Mouse (Mus musculus): ENCODE data around the gene Nkx2-2.

The Nkx2-2 gene

DNA sequence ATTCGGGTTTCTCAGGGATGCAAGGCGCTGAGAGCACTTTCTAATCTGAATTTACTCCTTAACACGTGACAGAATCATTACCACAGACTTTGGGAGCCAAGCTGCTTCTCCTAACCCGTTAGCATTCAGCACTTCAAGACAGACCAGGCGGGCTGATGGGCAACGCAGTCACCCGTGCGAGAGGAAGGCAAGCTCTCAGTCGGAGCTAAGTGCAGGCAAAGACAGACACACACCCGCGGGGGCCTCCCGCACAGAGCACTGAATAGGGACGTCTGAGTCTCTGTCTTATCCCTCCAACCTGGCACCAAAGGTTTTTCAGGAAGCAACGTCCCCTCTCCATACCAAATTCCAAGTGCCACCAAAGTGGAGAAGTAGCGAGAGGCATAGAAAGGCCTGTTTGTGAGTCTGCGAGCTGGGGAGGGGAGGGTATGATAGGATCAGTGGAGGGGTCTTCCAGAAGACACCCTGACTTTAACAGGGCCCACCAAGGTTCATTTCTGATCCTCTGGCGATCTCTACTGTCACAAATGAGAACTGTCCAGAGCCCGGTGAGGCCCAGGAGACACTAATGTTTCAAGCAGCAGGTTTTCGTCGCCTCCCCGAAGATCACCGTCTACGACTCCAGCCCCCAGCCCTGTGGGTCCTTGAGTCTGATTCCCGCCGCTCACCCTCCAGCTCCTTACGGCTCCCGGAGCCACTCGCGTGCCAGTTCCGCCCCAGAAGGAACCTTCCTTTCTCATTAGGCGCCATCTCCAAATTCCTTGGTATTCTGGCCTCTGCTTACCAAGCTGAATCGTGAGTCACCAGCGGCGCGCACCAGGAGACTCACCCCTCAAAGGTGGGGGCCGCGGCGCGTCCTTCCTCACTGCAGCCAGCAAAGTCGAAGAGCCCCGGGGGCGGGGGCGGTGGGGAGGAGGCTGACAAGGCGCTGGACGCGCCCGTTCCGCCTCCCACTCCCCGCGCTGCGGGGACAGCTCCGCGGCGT, at the start of gene Nkx2-2:
Nkx2-2 (minus strand) TSS at position 973 of the 985 bp plus-strand sequence.
- no peak for DNase-seq (ENCODE audit: low read depth, low spot score)

DNA sequence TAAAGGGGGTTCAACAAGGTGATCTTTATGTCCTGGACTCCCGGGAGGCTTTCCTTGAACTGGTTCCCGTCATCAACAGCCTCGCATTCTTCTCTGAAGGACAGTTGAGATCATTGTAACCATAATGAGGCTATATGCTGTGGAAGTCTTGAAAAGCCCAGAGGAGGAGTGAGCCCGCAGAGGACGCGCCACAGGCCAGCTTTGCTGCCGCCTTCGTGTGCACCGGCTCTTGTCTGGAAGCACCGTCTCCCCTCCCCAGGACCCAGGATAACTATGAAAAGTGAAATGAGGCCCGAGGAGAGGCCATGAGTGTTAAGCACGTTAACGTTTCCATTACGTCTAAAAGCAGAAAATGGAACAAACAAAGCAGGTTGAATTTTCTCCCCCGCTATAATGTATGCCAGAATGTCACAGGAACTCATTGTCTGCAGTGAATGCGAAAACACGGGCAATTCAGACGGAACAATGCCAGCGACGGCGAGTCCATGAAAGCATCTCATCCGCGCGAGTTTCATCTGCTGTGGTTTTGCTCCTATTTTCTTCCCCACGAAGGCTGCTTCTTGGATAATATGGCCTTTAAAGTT, 41.8 kb upstream of the Nkx2-2 start:
- no peak for DNase-seq (ENCODE audit: low read depth, low spot score)

DNA sequence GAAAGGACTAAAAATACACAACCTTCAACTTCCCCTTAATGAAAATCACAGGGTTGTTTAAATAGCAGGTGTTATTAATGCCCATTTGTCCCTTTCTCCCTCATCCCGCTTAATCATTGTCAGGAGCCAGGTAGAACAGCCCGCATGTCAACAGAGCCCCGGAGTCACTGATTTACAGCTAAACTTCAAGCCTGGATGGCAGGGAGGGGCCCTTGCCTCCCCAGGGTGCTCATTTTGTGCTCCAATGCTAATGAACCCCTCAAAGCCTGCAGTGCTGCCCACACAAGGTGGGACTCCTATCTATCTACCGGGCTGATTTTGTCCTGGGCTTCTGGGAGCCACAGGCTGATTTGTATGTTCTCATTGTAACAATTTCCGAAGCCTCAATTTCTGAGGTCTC, 37.1 kb upstream of the Nkx2-2 start:
- DNase-seq (ENCODE audit: low read depth, low spot score) = no peak

DNA sequence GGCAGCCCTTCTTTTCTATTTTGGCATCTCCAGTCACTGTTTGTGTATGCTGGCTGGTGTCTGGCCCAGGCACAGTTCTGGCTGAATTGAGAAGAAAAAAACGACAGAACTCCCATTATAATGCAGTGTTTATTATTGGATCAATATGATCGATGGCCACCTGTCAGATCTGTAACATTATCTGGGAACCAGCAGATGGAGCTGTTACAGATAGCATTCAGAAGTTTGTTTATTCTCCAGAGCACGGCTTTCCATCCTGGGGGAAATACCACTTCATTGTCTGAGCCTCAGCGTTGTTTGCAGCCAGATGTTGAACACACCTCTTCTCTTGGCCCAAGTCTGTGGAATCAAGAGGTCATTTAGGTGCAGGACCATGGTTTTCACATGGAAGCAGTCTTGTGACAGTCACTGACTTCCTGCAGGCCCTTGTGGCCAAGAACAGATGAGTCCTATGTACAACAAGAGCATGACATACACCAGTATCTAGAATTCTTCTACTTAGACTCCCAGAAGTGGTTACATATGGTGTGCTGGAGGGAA, 11.1 kb upstream of the Nkx2-2 start:
- DNase-seq (ENCODE audit: low read depth, low spot score) = no peak

DNA sequence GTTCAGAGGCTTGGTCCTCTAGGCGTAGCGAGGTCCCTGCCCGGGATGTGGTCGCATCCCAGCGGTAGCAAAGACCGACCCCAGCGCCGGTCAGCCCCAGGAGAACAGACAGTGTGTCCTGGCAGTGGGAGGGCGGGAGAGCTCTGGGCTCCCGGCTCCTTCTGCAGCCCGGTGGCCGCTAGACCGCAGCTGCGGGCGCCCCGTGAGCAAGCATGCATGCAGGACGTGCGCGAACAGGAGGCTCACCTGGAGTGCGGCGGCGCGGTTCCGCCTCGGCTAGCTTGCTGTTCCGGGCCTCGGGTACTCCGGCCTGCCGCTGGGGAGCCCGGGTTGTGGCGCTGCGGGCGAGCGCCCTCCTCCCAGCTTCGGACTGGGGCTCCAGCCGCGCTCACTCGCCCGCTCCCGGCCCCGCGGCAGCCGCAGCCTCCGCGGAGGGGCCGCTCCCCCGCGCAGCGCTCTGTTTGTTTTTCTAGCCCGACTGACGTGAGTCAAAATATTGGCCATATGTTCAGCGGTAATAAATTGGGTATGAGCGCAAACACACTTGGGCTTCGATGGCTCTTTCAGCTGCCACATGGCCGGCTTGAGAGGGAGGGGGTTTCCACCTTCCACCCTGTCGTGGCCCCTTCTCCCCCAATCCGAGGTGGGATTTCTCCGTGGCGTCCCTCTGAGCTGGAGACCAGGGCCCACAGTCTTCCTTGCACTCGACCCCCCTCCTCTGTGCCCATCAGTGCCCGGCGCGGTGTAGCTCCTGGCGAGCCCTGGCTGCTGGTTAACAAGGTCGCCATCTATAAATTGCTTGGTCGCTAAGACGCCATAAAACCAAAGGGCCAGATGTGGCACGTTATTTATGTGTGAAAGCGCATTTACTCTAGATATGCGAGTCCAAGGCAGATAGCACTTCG, 920 bp upstream of the Nkx2-2 start:
- DNase-seq (ENCODE audit: low read depth, low spot score) = no peak

DNA sequence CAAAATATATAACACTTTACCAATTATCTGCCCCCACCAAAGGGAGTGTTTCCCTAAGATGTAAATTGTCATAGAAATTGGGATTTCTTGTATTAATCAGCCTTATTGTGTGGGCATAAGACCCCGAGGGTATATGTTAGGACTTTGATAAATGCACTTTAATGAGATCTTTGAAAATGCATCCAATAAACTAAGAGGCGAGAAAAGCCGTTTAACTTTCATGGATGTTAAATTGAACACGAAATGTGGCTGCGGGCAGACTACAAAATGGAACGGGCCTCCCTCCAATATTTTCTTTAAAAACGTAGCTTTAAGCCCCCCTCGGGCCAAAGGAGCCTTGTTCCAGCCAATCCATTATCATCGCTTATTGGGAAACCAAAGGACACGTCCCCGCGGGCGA, 1.3 kb downstream of the Nkx2-2 start:
- DNase-seq (ENCODE audit: low read depth, low spot score) = no peak

DNA sequence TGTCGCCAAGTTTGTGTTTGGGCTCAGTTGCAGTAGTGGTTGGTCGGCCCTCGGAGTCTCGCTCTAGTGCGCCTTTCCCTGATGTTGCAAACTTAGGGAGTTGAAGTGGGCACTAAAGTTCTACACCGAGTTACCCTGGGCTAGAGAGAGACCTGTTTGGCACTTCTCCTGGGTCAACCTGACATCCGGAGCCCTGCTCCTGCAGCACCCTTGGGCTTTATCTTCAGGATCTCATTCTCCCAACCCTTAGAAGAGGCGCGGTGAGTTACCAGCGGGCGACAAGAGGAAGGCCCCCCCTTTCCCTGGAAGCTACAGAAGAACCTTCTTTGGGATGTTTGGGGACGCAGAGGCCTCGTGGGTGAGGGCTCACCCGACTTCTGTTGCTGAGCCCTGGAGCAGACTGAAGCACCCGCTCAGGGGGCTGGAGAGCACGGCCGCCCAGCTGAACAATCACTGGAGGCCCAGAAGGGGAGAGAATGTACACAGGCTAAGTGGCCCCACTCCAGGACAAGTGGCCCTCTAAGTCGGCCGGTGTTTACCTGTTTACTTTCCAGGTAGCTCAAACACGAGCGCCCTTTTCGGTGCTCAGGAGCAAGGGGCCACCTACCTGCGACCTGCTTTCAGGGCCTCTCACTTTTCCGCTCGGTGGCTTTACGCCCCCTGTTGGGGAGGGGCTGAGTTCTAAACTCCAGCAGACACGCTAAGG, 3.6 kb downstream of the Nkx2-2 start:
- DNase-seq (ENCODE audit: low read depth, low spot score) = no peak

DNA sequence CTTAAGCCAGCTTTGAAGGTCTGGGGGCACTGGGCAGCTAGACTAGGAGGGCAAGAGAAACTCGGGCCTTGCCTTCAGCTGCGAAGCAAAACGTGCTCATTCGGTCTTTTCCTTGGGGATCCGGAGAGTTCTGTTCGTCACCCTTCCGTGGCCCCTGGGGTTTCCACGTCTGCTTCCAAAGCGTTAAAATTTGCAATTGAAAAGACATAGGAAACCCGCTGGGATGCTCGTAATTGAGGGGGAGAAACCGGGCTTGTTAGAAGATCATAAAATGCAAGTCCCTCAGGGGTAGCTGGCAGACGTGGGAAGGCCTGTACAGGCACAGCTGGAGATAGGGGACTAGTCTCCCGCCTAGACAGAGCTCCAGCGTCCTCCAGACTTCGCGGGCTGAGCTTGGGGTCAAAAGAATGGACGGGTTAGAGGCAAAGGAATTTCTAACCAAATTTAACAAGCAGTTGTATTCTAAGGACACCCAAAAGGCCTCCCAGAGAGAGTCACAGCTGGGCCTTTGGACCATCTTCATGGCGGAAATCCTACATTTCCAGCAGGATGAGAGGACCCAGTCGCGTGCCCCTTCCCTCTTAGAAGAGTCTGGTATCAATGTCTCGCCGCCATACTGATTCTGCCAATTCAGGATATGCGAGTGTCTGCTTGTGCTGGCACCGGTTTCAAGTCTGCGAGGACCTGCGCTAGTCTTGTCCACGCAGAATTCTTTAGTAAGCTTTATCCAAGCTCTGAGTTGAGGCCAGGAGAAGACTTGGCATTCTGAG, 4.3 kb downstream of the Nkx2-2 start:
- DNase-seq (ENCODE audit: low read depth, low spot score) = no peak

DNA sequence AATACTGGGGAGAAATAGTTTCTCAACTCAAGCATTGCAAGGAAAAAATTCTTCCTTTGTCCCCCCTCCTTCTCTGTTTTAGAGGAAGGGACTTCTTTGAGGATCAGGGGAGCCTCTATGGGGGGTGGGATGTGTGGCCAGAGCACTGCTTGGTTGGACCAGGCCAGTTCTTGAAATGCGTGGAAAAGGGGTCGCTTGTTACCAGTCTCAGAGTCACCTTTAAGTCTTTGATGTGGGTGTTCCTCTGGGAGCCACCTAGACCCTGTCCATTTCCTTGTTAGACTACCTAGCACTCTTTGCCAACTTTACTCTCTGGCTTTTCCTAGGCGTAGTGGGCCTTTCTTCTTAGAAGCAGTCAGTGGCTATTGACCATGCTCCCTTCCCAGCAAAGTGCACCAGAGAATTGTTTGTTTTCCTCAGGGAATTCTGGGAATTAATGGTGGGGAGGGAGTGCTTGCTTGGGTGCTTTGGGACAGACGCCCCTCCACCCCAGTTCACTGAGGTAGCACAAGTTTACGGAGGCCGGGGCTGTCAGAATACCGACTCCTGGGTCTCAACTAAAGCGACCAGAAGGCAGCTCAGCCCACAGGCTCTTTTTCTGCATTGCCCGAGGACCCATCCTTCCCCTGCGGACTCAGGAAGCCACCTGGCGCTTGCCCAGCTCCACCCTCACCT, 5.0 kb downstream of the Nkx2-2 start:
- DNase-seq (ENCODE audit: low read depth, low spot score) = no peak

DNA sequence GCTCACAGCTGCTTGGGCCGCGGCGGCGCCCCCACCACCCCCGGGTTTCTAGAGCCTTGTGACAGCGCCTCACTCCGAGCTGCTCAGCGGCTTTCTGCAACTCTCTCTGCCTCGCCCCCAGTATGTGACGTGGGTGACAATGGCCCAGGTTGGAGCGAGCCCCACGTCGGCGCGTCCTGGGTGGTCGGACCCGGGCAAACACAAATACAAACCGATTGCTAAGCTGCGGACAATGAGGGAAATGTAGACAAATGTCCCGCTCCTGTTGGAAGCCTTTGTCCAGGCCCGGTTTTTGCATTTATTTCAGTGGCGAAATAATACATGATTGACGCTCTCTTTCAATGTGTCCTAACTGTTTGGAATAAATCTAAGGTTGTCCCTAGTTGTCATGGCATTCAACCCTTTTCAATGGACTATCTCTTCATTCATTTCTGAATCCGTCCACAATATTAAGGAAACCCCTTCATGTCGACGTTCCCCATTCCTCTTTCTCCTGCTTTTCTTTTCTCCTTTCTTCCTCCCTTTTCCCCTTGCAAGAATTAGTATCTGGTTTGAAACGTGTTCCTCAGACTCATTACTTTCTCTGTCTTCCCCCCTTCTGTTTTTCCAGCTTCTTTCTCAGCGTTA, 5.9 kb downstream of the Nkx2-2 start:
- no peak for DNase-seq (ENCODE audit: low read depth, low spot score)

DNA sequence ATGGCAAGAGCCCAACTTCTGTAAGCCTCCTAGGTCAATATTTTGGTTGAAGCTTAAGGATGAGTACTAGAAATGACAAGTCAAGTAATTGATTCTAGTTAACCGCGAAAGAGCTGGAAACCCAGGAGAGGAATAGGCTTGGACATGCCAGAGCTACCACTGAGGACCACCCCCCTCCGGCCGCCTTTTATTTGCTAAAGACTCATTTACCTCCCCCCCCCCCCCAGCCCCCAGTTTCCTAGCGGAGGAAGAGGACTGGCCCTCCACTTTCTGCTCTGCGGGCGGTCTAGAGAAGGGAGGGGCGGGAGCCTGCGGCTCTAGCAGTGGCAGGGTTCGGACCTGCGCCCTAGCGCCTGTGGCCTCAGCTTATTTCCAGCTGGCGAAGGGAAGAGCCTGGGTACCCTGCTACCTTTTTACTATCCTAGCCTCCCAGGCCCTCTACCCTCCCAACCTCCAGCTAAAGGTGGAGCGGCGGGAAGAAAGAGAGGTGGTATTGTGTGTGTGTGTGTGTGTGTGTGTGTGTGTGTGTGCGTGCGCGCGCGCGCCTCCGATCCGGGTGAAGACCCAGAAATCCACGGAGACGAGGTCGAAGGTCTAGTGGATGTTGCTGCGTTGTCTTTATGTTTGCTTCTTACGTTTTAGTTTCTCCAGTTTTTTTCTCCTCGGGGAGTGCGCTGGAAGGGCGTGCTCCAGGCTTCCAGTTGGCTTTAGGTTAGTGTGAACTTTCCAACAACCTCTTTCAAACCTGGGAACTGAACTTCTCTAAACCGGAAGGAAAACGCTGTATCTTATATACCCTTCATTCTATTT, 6.8 kb downstream of the Nkx2-2 start:
- no peak for DNase-seq (ENCODE audit: low read depth, low spot score)

DNA sequence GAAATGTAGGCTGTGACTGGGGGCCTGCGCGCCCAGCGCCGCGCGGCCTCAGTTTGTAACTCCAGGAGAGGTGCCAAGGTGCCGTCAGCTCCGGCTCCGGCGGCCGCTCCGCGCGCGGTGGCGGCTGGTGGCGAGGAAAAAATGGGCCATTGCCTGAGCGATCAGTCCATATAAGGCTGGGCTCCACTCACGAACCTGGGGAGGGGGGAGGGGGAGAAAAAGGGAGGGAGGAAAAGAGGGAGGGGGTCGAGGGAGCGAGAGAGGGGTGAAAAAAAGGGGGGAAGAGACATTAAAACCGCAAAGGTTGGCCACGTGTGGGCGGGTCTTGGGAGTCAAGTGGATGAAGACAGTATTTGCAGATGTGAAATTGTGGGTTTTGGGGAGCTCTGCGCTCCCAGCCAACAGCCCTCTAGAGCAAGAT, 7.8 kb downstream of the Nkx2-2 start:
- no peak for DNase-seq (ENCODE audit: low read depth, low spot score)

DNA sequence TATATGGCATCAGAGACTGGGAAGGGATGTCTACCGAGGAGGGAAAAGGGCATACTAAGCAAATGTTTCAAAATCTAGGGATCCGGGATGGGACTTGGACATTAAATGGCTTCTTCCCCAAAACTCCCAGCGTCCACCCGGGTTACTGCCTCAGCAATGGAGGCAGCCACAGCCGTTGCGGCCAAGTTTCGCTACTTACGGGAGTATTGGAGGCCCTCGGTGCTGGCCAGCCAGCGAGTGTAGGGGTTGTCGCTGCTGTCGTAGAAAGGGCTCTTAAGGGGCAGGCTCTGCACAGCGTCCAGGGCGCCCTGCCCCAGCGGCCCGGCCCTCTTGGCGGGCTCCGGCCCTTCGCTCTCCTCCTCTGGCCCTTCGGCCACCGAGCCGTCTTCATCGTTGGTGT, 8.5 kb downstream of the Nkx2-2 start:
- no peak for DNase-seq (ENCODE audit: low read depth, low spot score)

DNA sequence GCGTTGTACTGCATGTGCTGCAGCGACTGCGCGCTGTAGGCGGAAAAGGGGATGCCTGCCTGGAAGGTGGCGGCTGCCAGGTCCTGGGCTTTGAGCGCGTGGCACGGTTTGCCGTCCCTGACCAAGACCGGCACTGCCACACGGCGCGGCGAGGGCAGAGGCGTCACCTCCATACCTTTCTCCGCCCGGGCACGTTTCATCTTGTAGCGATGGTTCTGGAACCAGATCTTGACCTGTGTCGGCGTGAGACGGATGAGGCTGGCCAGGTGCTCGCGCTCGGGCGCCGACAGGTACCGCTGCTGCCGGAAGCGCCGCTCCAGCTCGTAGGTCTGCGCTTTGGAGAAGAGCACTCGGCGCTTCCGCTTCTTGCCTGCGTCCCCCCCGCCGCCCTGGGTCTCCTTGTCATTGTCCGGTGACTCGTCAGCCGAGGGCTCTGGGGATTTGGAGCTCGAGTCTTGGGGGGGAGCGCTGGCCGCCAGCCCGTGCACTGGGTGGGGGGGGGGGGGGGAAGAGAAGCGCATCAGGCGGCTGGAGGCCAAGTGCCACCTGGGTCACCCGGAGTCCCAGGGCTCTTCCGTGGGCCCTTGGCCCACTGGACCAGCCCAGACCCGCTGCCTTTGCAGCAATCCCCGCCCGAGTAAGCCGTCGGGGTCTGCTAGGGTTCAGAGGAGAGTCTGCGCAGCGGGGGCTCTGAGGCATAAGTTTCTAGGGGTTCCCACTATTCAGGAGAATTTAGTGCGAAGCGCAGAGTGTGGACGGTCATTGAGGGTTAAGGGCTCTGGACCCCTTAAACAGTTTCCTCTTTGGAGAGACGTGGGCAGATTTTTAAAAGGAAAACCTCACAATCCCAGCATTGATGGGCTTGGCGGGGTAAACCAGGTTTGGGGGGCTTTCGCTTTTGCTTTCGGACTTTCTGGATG, 9.7 kb downstream of the Nkx2-2 start:
- DNase-seq (ENCODE audit: low read depth, low spot score) = no peak

DNA sequence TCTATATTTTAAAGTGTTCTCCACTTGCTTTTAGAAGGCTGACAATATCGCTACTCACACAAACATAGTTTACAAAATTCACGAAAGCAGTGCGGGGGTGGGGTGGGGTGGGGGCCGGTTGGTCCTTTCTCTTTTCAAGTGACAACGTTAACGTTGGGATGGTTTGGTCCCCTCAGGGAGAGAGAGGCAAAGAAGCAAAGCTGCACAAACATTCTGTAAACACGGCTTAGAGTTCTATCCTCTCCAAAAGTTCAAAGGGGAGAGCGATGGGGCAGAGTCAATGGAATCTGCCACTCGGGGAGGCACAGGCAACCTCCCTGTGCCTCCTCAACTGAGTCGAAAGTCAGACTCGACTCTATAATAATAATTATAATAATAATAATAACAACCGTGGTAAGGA, 10.5 kb downstream of the Nkx2-2 start:
- DNase-seq (ENCODE audit: low read depth, low spot score) = no peak

DNA sequence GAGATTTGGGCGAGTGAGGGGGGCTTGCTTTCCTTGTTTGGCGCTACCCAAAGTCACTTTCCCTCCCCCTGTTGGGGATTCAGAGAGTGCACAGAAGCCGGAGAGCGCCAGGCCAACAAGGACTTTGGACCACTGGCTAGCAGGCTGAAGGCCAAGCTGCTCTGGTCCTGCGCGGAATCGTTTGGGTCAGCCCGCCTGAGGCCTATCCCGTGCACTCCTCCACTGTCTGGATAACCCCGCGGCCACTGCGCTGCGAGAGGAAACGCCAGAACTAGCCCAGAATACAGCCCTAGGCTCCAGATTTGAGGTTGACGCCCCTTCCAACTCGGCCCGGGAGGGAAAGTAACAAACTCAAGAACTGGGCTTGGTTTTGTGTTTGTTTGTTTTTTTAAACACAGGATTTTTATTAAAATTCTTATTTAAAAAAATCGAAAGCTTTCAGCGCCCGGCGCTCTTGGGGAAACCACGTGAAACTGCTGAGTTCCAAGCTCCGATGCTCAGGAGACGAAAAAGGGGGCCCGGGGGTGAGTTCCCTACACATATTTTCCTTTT, 11.3 kb downstream of the Nkx2-2 start:
- DNase-seq (ENCODE audit: low read depth, low spot score) = no peak

Data from telencephalon, adult 2 months (tissue).